Mouse (Mus musculus) A20 (cell line): ENCODE results near the gene Igdcc3.
A peak's percentile ranks its signal among the peaks of the same experiment; 100 is the strongest.

Experiments
- DNase-seq: peaks from one replicate; pipeline ENCODE4 v3.0.0-alpha.2; 2011; ENCODE audit warnings: low read depth, low spot score

The Igdcc3 gene

DNA sequence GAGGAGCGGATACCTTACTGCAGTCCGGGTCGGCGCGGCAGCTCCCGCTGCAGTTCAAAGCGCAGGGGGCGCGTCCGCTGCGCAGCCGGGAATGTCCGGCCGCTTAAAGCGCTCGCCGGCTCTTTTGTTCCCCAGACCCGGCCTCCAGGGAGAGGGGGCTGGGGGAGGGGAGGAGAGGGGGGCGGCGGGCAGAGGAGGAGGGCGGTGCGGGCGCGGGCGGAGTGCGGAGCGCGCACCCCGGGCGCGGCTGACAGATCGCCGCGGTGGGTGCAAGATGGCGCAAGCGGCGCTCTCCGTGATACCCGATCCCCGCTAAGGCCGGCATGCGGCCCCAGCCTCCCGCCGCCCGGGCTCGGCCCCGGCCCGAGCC, at the start of gene Igdcc3:
TSS of gene Igdcc3 (plus strand) at position 254 of the 370 bp plus-strand sequence.
- DNase-seq = no peak

DNA sequence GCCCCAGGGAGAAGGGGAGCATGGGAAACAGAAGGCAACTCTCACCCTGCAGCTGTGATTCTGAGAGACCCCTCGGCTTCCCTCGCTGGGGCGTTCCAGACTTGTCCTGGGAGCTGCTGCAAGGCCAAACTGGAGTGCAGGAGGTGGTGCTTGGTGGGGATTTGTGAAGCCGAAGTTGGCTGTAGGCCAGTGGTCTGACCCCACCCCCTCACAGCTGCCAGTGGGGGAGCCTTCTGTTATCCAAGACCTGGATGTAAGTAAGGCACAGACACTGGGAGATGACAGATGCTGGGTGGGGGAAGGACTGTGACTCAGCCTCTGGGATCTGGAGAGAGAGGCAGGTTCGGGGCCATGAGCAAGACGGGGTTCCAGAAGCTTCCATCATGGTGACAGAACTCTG, 46.8 kb upstream of the Igdcc3 start:
- no peak for DNase-seq

DNA sequence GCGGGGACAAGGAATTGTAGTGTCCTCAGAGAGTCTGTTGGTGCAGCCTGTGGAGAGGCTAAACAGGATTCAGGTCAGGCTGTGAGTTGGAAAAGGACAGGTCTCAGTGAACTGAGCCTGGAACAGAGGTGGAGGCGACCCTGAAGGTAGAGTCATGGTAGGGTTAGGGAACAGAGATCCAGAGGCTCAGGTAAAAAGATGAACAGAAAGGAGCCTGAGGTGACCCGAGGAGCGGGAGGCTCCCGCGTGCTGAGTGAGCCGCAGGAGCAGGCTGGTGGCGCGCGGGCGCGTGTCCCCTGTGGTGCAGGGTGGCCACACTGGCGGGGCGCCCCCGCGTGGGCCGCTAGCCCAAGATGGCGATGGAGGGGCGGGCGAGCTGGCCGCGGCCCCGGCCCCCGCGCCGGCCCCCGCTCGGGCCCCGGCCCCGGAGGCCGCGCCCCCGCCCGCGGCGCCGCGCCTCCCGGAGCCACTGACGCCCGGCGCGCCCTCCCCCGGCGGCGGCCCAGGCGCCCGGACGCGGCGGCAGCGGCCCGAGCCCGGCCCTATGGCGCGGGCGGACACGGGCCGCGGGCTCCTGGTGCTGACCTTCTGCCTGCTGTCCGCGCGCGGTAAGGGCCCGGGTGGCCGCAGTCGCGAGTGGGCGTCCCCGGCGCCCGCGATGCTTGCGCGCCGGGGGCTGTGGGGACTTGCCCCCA, 39.9 kb upstream of the Igdcc3 start, which contains the start of gene Igdcc4:
TSS of gene Igdcc4 (plus strand) at position 496 of the 695 bp plus-strand sequence.
- DNase-seq = no peak

- DNase-seq = no peak
Observed at GRCm38 (mm10) chr9:65101686-65102376, 39.2 kb upstream of the Igdcc3 start.

GRCm38 (mm10) chr9:65102377-65103172, 38.4 kb upstream of the Igdcc3 start:
- DNase-seq = no peak

DNA sequence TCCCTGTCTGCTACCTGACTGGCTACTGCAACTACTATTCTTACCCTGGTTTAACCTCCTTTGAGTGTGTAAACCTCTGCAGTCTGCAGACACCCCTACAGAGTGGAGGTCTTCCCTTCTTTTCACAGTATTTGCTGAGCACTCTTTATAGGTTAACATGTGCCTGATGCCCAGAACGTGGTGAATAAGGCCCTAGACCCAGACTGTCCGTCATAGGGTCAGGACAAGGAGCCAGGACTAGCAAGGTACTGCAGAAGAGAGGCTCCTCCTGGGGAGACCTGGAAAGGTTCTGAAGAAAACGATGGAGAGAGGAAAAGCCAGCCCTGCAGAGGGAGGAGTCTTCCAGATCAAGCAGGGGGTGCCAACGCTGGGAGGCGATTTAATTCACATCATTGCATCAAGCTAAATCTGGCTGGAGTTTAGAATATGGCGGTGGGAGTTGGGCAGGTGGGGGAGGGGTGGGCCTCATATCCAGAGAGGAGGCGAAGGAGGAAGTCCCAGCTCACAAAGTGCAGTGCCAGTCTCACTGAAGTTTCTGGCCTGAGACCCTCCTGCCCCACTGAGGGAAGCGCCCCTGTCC, 37.7 kb upstream of the Igdcc3 start:
- DNase-seq = no peak

DNA sequence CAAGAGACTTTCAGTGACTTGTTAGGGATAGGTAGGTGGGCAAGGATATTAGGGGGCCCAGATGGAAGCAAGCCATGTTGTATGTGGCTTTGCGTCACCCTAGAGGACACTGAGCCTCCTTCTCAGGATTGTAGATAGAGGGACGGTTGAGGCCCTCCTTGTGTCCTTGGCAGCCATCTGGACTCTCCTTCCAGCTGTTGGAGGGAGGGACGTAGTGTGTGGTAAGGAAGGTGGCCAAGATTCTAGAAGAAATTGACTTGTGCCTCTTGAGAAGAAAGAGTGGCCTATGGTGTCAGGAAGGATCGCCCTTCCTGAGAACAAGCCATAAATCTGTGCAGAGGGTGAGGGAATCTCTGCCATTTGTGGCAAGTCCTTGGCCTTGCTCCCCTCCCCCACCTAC, 34.2 kb upstream of the Igdcc3 start:
- DNase-seq = no peak

DNA sequence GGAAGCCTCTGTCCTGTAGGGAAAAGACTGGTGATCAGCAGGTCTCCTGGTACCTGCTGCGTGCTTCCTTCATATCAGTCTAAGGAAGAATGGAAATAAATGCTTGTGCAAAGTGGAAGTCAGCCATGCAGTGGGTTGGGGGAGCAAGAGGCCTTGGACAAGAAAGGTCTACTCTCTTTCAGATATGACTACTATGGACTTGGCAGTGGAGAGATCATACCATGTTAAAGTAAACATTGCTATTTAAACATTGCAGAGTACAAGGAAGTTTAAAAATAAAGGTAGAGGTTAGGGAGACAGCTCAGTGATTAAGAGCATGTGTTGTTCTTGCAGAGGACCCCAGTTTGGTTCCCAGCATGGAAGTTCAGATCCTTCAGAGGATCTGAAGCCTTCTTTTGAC, 33.1 kb upstream of the Igdcc3 start:
- no peak for DNase-seq

DNA sequence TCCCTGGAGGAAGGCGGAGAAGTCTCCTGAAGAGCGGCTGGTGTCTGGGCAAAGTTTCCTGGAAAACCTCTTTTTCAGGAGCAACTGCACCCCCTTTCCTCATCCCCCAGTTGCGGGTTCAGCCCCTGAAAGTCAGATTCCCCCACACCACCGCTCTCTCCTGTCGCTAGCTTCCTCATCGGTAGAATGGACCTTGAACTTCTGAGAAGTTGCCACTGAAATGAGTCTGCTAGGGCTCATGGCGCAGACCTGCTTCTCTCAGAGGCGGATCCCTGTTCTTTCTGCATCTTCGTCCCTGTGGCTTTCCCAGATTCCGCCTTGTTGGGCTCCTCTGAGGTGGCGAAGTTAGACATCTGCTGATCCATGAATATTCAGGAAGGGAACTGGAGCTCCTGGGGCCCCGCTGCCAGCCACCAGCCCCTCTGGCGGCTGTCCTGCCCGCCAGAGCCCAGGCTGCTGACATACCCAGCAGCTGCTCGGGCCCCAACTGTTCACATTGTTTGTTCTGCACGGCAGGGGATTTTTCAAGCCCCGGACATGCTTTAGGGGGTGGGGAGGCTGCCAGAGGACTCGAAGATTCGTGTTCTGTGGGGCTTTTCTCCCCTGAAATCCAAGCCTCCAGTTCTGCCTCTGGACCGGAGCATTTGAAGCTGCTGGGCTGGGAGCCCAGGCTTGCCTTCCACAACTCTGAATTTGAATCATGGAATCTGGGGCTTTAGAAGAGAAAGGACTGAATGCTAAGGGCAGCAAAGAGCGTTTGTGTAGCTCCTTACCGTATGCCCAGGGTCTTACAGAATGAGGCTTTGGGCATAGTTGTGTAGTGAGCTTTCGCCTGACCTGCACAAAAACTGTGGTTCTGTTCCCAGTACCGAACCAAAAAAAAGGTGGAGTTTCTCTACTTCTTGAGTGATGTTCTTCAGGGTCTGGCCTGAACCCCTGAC, 31.6 kb upstream of the Igdcc3 start:
- peak; percentile 16 for DNase-seq

DNA sequence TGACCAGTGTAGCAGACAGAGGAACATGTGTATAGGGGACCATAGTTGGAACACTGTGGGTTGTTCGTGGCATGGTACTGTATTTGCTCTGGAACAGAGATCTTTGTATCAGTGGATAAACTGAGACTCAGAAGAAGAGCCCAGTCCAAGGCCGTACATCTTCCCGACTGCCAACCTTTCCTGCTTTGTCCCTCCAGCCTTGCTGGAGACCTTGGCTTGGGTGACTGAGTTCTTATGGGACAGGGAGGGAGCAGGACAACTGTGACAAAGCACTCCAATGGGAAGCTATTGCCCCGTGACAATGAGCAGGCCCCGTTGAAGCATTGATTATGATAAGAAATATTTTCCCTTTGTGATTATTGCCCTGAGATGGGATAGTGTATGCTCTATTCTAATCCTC, 29.3 kb upstream of the Igdcc3 start:
- no peak for DNase-seq

DNA sequence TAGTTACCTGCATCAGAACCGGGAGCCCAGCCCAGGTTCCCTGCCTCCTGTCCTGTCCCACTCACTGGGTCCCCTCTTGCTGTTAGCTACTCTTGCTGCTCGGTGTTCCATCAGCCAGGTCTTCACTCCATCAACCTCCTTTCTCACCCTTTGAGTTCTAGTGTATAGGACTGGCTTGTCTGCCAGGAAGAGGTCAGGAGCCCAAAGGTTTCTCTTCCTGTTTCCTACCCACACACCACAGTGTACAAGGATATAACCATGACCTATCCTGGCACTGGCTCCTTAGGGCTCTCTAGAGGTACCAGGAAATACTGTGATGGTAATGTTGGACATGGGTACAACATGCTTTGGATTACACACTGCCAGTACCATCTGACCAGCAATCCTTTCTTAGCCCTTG, 27.3 kb upstream of the Igdcc3 start:
- DNase-seq = no peak

DNA sequence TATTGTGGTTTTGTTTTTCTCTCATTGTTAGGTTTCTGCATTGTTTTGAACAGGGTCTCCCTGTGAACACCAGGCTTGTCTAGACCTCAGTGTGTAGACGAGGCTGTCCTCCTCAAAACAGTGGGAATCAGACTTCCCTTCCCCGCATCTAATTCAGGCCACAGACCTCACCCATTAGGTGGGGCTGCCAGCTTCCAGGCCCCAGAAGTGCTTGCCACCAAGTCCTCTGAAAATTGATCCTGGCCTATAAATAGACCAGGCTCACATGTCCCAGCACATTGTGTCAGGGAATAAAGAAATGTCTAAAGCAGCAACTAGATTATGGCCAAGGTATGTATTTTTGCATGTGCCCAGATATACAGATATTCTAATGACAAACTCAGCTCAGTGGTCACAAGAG, 25.1 kb upstream of the Igdcc3 start:
- DNase-seq = no peak

DNA sequence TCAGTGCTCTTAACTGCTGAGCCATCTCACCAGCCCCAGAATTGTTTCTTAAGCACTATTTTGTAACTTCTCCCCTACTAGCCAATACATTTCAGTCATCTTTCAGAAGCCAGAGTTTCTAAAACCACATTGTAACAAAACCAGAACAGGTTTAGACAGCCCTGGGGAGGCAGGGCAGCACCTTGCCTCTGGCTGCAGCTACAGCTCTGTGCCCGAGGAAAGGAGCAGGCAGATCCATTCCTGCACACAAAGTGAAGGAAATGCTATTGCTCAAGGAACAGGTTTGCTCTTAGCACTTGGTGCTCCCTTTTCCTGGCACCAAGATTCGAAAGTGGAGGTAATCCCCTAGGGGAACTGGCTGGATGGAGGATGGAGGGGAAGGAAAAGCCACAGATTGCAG, 23.5 kb upstream of the Igdcc3 start:
- DNase-seq = no peak

- DNase-seq = peak; percentile 72
Observed at GRCm38 (mm10) chr9:65120935-65121334, 20.1 kb upstream of the Igdcc3 start.

GRCm38 (mm10) chr9:65122545-65122944, 18.4 kb upstream of the Igdcc3 start:
- no peak for DNase-seq

DNA sequence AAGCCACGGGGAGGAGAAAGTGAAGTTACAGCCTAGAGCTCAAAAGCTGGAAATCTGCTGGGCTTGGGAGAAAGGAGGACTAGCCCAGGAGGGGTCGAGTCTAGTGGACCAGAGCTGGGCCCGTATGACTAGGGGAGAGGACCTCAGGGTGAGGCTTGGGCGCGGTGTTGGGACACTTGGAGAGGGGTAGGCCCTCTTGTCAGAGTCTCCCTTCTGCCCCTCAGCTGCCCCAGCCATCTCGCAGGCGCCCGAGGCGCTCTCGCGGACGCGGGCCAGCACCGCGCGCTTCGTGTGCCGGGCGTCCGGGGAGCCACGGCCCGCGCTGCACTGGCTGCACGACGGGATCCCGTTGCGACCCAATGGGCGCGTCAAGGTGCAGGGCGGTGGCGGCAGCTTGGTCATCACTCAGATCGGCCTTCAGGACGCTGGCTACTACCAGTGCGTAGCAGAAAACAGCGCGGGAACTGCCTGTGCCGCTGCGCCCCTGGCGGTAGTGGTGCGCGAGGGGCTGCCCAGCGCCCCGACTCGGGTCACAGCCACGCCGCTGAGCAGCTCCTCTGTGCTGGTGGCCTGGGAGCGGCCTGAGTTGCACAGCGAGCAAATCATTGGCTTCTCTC, 17.3 kb upstream of the Igdcc3 start:
- no peak for DNase-seq

DNA sequence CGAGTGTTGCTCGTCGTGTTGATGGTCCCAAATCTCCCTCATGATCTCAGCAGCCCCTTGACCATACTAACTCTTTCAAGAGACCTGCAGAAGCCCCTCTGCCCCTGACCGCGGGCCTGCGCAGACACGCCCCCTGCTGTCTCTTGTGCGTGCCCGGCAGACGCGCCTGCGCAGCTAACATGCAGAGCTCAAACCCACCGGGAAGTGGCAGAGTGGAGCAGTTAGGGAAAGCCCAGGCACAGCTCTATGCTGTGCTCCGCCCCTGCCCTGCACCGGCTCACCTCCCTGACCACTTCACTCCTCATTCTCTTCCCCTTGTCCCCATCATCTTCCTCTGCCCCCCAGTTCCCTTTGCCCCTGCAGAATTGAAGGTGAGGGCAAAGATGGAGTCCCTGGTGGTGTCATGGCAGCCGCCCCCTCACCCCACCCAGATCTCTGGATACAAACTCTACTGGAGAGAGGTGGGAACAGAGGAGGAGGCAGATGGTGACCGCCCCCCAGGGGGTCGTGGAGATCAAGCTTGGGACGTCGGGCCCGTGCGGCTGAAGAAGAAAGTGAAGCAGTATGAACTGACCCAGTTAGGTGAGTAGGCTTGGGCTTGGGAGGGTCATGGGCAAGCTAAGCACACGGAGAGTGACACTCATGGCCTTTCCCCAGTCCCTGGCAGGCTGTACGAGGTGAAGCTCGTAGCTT, 12.7 kb upstream of the Igdcc3 start:
- peak; percentile 77 for DNase-seq

- DNase-seq = no peak
Observed at GRCm38 (mm10) chr9:65131717-65132116, 9.3 kb upstream of the Igdcc3 start.

GRCm38 (mm10) chr9:65133739-65134138, 7.2 kb upstream of the Igdcc3 start:
- DNase-seq = peak; percentile 75

- no peak for DNase-seq
Observed at GRCm38 (mm10) chr9:65135126-65135525, 5.9 kb upstream of the Igdcc3 start.
